11 mouse cellular contexts compared by ENCODE assay signal in the genomic region with DNA sequence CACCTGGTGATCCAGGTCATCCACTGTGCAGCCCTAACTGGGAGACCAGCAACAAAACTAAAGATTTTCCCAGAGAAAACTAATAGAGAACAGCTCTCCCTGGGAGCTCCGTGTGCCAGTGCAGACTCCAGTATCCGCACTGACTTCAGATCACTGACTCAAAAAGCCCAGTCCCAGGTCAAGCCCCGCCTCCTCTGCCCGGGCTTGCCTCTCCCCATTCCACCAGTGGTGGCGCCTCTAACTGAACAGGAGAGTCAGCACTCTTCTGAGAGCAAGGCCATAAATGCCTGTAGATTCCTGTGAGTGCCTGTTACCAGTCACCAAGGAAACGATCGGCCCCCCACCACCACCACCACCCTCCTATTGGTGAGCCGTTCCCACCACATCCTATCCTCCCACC. TPM values are rescaled to one million over a fixed set of nuclear protein-coding genes. Genes with fewer than 3 reads are reported as not detected.
DNase-seq lines count a peak whose midpoint lies in the region; ATAC-seq and TF ChIP-seq lines count a peak whose summit lies in the region.
"Had no signal": no experiment of that assay in that cellular context is flagged by ENCODE, and none has a peak within 500 bp of the region (broad histone marks: within the 10 kb centered on the region; RNA-seq: fewer than 3 reads in every experiment).

No protein-coding gene starts in this region.

- no peaks in the 10 kb centered on the region for H3K4me1 ChIP-seq in kidney, adult 2 months (ENCODE audit: control insufficient read depth, insufficient read depth, low read length)
- H3K4me1 ChIP-seq: midbrain, embryonic 12.5 days had no signal

- H3K36me3 ChIP-seq in kidney, adult 2 months (ENCODE audit: control insufficient read depth, insufficient read depth, low read length), result no peaks in the 10 kb centered on the region
- H3K36me3 ChIP-seq: embryonic facial prominence, embryonic 13.5 days; midbrain, embryonic 12.5 days had no signal

- DNase-seq in kidney, adult 2 months, result peak; percentile 3
- DNase-seq in kidney, adult 11 months, result no peak
- DNase-seq in 416B (ENCODE audit: low read depth) (peak; percentile 37), WW6 (ENCODE audit: low read depth, low spot score) (peak; percentile 67), MN1 (ENCODE audit: low spot score) (no peak)
- peak; percentile 1 to 35 for DNase-seq in kidney, postnatal 36 days
- no peak for DNase-seq in heart, postnatal 10 days
- DNase-seq: heart, adult 18-20 months had no signal

- no peaks in the 10 kb centered on the region for H3K27me3 ChIP-seq in kidney, adult 2 months (replicated peaks; ENCODE audit: control insufficient read depth, insufficient read depth, low read length)
- H3K27me3 ChIP-seq: embryonic facial prominence, embryonic 13.5 days; midbrain, embryonic 12.5 days had no signal

- WGBS in kidney, adult 2 months, result 45% methylated on average over 8 of the region's 8 CpGs

- no peak overlapping the region for H3K27ac ChIP-seq in kidney, adult 2 months (ENCODE audit: insufficient read depth, low read depth, low read length)
- H3K27ac ChIP-seq: embryonic facial prominence, embryonic 13.5 days; midbrain, embryonic 12.5 days had no signal

- no peak for TF ChIP-seq CTCF in kidney, adult 2 months (conservative IDR thresholded peaks at IDR 0.05; ENCODE audit: insufficient read depth, insufficient read length, low read depth, low read length)

- no peak for TF ChIP-seq POLR2A in kidney, adult 2 months (IDR thresholded peaks at IDR 0.05; ENCODE audit: low read depth, low read length)

- H3K4me3 ChIP-seq in kidney, adult 2 months (ENCODE audit: insufficient read depth, low read depth, low read length), result no peak overlapping the region
- H3K4me3 ChIP-seq: embryonic facial prominence, embryonic 13.5 days; midbrain, embryonic 12.5 days had no signal

- intact Hi-C loops in heart, postnatal 10 days (cut with DNase I), result loop anchor here (5.0 to 10.0 kb wide), 2 partner anchors 153 to 1240 kb away; no protein-coding TSS in a partner anchor

- ATAC-seq in erythroid progenitor cell, adult 5-6 weeks (replicated peaks; ENCODE audit: low FRiP score, poor library complexity, severe bottlenecking), result no peak

RNA-seq across cellular contexts. Expression of a gene that starts 53.4 kb away (rescaled TPM):
- polyA plus RNA-seq in kidney, adult 2 months (2012; rRNA removed), result 28.9 and 31.5 TPM in 2 replicates
- 10 to 100 TPM; 44.7 to 49.5 TPM for total RNA-seq in heart, postnatal 10 days (2021)
- 16.3 and 23.1 TPM in 2 replicates for total RNA-seq in erythroid progenitor cell, adult 5-6 weeks (2015; ENCODE audit: low replicate concordance)
- 12.0 and 34.5 TPM in 2 replicates for total RNA-seq in erythroid progenitor cell, adult 5-6 weeks (2017; ENCODE audit: low replicate concordance)

RNA-seq across cellular contexts. Expression of a gene that starts 53.4 kb away (rescaled TPM):
- polyA plus RNA-seq in kidney, adult 2 months (2012; rRNA removed), result 10.6 and 11.2 TPM in 2 replicates
- 10 to 100 TPM; 23.9 to 24.2 TPM for total RNA-seq in heart, postnatal 10 days (2021)
- total RNA-seq in erythroid progenitor cell, adult 5-6 weeks (2015; ENCODE audit: low replicate concordance), result 16.9 and 22.6 TPM in 2 replicates
- 5.2 and 9.6 TPM in 2 replicates for total RNA-seq in erythroid progenitor cell, adult 5-6 weeks (2017; ENCODE audit: low replicate concordance)

Comparison
In these comparisons a context has a peak if more than half of its experiments do, and no peak if none do; other contexts are left out.
1. DNase-seq: peak in kidney, adult 2 months (single experiment), 416B (single experiment), WW6 (single experiment) and kidney, postnatal 36 days (2 of 2); none in kidney, adult 11 months (single experiment), MN1 (single experiment) and heart, postnatal 10 days (0 of 2).